Mouse (Mus musculus): ENCODE results near the gene Bpnt1. TPM values are rescaled to one million over a fixed set of nuclear protein-coding genes. Genes with fewer than 3 reads are reported as not detected.

The Bpnt1 gene
- polyA plus RNA-seq, 1 experiment from 2014 or later = 24.1 TPM

- WGBS = 81% methylated on average over 5 of the region's 5 CpGs
- Histone ChIP-seq H3K9ac (ENCODE audit: low read length) (no peak overlapping the region), H3K4me2 (ENCODE audit: low read length) (no peak overlapping the region), H3K9me3 (ENCODE audit: control insufficient read depth, low read length) (no peaks in the 10 kb centered on the region), H3K4me1 (ENCODE audit: control insufficient read depth in 2 of 2, insufficient read depth in 2 of 2, low read length in 2 of 2) (peaks cover 8 to 10% of the 10 kb centered on the region in 2 experiments), H3K27ac (replicated peaks in 1 of 2; ENCODE audit: control insufficient read depth in 1 of 2, insufficient read depth in 1 of 2, low read depth in 2 of 2, low read length in 2 of 2) (no peak overlapping the region), H3K4me3 (ENCODE audit: control insufficient read depth in 1 of 2, insufficient read depth in 1 of 2, low read depth in 1 of 2, low read length in 2 of 2) (no peak overlapping the region), H3K36me3 (ENCODE audit: control insufficient read depth, insufficient read depth, low read length) (peaks cover 3% of the 10 kb centered on the region; the same call in 1 of the 2 replicates), H3K27me3 (ENCODE audit: control insufficient read depth, insufficient read depth, low read length) (no peaks in the 10 kb centered on the region)
- ATAC-seq (ENCODE audit: insufficient number of reproducible peaks, insufficient read depth, low FRiP score, low read depth) = no peak
Observed at GRCm38 (mm10) chr1:185333651-185334050, 1.7 kb downstream of the Bpnt1 start.

- no peaks in the 10 kb centered on the region for H3K9me3 ChIP-seq (ENCODE audit: control insufficient read depth, low read length)
- no peak overlapping the region for H3K4me2 ChIP-seq (ENCODE audit: low read length)
- peaks cover 8% of the 10 kb centered on the region; the same call in 1 of the 2 replicates for H3K36me3 ChIP-seq (ENCODE audit: control insufficient read depth, insufficient read depth, low read length)
- 75% methylated on average over 4 of the region's 4 CpGs for WGBS
- H3K9ac ChIP-seq (ENCODE audit: low read length) = no peak overlapping the region
- ATAC-seq (ENCODE audit: insufficient number of reproducible peaks, insufficient read depth, low FRiP score, low read depth) = no peak
- peaks cover 8 to 10% of the 10 kb centered on the region in 2 experiments for H3K4me1 ChIP-seq (ENCODE audit: control insufficient read depth in 2 of 2, insufficient read depth in 2 of 2, low read length in 2 of 2)
- no peak overlapping the region for H3K4me3 ChIP-seq (ENCODE audit: control insufficient read depth in 1 of 2, insufficient read depth in 1 of 2, low read depth in 1 of 2, low read length in 2 of 2)
- no peaks in the 10 kb centered on the region for H3K27me3 ChIP-seq (ENCODE audit: control insufficient read depth, insufficient read depth, low read length)
- no peak overlapping the region for H3K27ac ChIP-seq (replicated peaks in 1 of 2; ENCODE audit: control insufficient read depth in 1 of 2, insufficient read depth in 1 of 2, low read depth in 2 of 2, low read length in 2 of 2)
Observed at GRCm38 (mm10) chr1:185334136-185334535, 2.2 kb downstream of the Bpnt1 start.

- no peak overlapping the region for H3K4me2 ChIP-seq (ENCODE audit: low read length)
- no peak for ATAC-seq (ENCODE audit: insufficient number of reproducible peaks, insufficient read depth, low FRiP score, low read depth)
- H3K4me3 ChIP-seq (ENCODE audit: control insufficient read depth in 1 of 2, insufficient read depth in 1 of 2, low read depth in 1 of 2, low read length in 2 of 2) = no peak overlapping the region
- WGBS = 69% methylated on average over 6 of the region's 6 CpGs
- no peak overlapping the region for H3K27ac ChIP-seq (replicated peaks in 1 of 2; ENCODE audit: control insufficient read depth in 1 of 2, insufficient read depth in 1 of 2, low read depth in 2 of 2, low read length in 2 of 2)
- peaks cover 13% of the 10 kb centered on the region; the same call in 1 of the 2 replicates for H3K36me3 ChIP-seq (ENCODE audit: control insufficient read depth, insufficient read depth, low read length)
- H3K27me3 ChIP-seq (ENCODE audit: control insufficient read depth, insufficient read depth, low read length) = no peaks in the 10 kb centered on the region
- H3K9me3 ChIP-seq (ENCODE audit: control insufficient read depth, low read length) = no peaks in the 10 kb centered on the region
- no peak overlapping the region for H3K9ac ChIP-seq (ENCODE audit: low read length)
- peaks cover 6 to 10% of the 10 kb centered on the region in 2 experiments for H3K4me1 ChIP-seq (ENCODE audit: control insufficient read depth in 2 of 2, insufficient read depth in 2 of 2, low read length in 2 of 2)
Observed at GRCm38 (mm10) chr1:185335231-185335765, 3.3 kb downstream of the Bpnt1 start.

GRCm38 (mm10) chr1:185336535-185336934 lies 4.6 kb downstream of the Bpnt1 start:
- Histone ChIP-seq H3K4me1 (ENCODE audit: control insufficient read depth in 2 of 2, insufficient read depth in 2 of 2, low read length in 2 of 2) (peaks cover 6 to 10% of the 10 kb centered on the region in 2 experiments), H3K27ac (replicated peaks in 1 of 2; ENCODE audit: control insufficient read depth in 1 of 2, insufficient read depth in 1 of 2, low read depth in 2 of 2, low read length in 2 of 2) (no peak overlapping the region), H3K36me3 (ENCODE audit: control insufficient read depth, insufficient read depth, low read length) (peaks cover 18% of the 10 kb centered on the region), H3K4me2 (ENCODE audit: low read length) (no peak overlapping the region), H3K9me3 (ENCODE audit: control insufficient read depth, low read length) (no peaks in the 10 kb centered on the region), H3K4me3 (ENCODE audit: control insufficient read depth in 1 of 2, insufficient read depth in 1 of 2, low read depth in 1 of 2, low read length in 2 of 2) (no peak overlapping the region), H3K27me3 (ENCODE audit: control insufficient read depth, insufficient read depth, low read length) (no peaks in the 10 kb centered on the region), H3K9ac (ENCODE audit: low read length) (no peak overlapping the region)
- WGBS = 17% methylated on average over 3 of the region's 3 CpGs
- ATAC-seq (ENCODE audit: insufficient number of reproducible peaks, insufficient read depth, low FRiP score, low read depth) = no peak

GRCm38 (mm10) chr1:185342441-185342840 lies 10.5 kb downstream of the Bpnt1 start:
- peaks cover 0 to 1% of the 10 kb centered on the region in 2 experiments; a peak in 1 of 4 replicates for H3K4me1 ChIP-seq (ENCODE audit: control insufficient read depth in 2 of 2, insufficient read depth in 2 of 2, low read length in 2 of 2)
- ATAC-seq (ENCODE audit: insufficient number of reproducible peaks, insufficient read depth, low FRiP score, low read depth) = no peak
- peaks cover 75% of the 10 kb centered on the region for H3K36me3 ChIP-seq (ENCODE audit: control insufficient read depth, insufficient read depth, low read length)
- H3K4me2 ChIP-seq (ENCODE audit: low read length) = no peak overlapping the region
- H3K27me3 ChIP-seq (ENCODE audit: control insufficient read depth, insufficient read depth, low read length) = no peaks in the 10 kb centered on the region
- H3K27ac ChIP-seq (replicated peaks in 1 of 2; ENCODE audit: control insufficient read depth in 1 of 2, insufficient read depth in 1 of 2, low read depth in 2 of 2, low read length in 2 of 2) = no peak overlapping the region
- no peaks in the 10 kb centered on the region for H3K9me3 ChIP-seq (ENCODE audit: control insufficient read depth, low read length)
- no peak overlapping the region for H3K4me3 ChIP-seq (ENCODE audit: control insufficient read depth in 1 of 2, insufficient read depth in 1 of 2, low read depth in 1 of 2, low read length in 2 of 2)
- 92% methylated on average over 4 of the region's 4 CpGs for WGBS
- H3K9ac ChIP-seq (ENCODE audit: low read length) = no peak overlapping the region

GRCm38 (mm10) chr1:185343422-185343821 lies 11.5 kb downstream of the Bpnt1 start:
- H3K36me3 ChIP-seq (ENCODE audit: control insufficient read depth, insufficient read depth, low read length) = peaks cover 84% of the 10 kb centered on the region
- 80% methylated on average over 8 of the region's 8 CpGs for WGBS
- no peaks in the 10 kb centered on the region for H3K4me1 ChIP-seq (ENCODE audit: control insufficient read depth in 2 of 2, insufficient read depth in 2 of 2, low read length in 2 of 2)
- H3K27ac ChIP-seq (replicated peaks in 1 of 2; ENCODE audit: control insufficient read depth in 1 of 2, insufficient read depth in 1 of 2, low read depth in 2 of 2, low read length in 2 of 2) = no peak overlapping the region
- no peaks in the 10 kb centered on the region for H3K9me3 ChIP-seq (ENCODE audit: control insufficient read depth, low read length)
- no peak overlapping the region for H3K4me2 ChIP-seq (ENCODE audit: low read length)
- no peak overlapping the region for H3K9ac ChIP-seq (ENCODE audit: low read length)
- no peak for ATAC-seq (ENCODE audit: insufficient number of reproducible peaks, insufficient read depth, low FRiP score, low read depth)
- H3K27me3 ChIP-seq (ENCODE audit: control insufficient read depth, insufficient read depth, low read length) = no peaks in the 10 kb centered on the region
- no peak overlapping the region for H3K4me3 ChIP-seq (ENCODE audit: control insufficient read depth in 1 of 2, insufficient read depth in 1 of 2, low read depth in 1 of 2, low read length in 2 of 2)

- no peak for ATAC-seq (ENCODE audit: insufficient number of reproducible peaks, insufficient read depth, low FRiP score, low read depth)
- WGBS = 73% methylated on average over 10 of the region's 10 CpGs
- Histone ChIP-seq H3K27ac (replicated peaks in 1 of 2; ENCODE audit: control insufficient read depth in 1 of 2, insufficient read depth in 1 of 2, low read depth in 2 of 2, low read length in 2 of 2) (no peak overlapping the region), H3K4me2 (ENCODE audit: low read length) (no peak overlapping the region), H3K9ac (ENCODE audit: low read length) (no peak overlapping the region), H3K27me3 (ENCODE audit: control insufficient read depth, insufficient read depth, low read length) (no peaks in the 10 kb centered on the region), H3K4me3 (ENCODE audit: control insufficient read depth in 1 of 2, insufficient read depth in 1 of 2, low read depth in 1 of 2, low read length in 2 of 2) (no peak overlapping the region), H3K9me3 (ENCODE audit: control insufficient read depth, low read length) (no peaks in the 10 kb centered on the region), H3K36me3 (ENCODE audit: control insufficient read depth, insufficient read depth, low read length) (peaks cover 98% of the 10 kb centered on the region), H3K4me1 (ENCODE audit: control insufficient read depth in 2 of 2, insufficient read depth in 2 of 2, low read length in 2 of 2) (no peaks in the 10 kb centered on the region)
Observed at GRCm38 (mm10) chr1:185346188-185346587, 14.2 kb downstream of the Bpnt1 start.

GRCm38 (mm10) chr1:185349741-185350140 lies 17.8 kb downstream of the Bpnt1 start:
- Histone ChIP-seq H3K9me3 (ENCODE audit: control insufficient read depth, low read length) (no peaks in the 10 kb centered on the region), H3K4me2 (ENCODE audit: low read length) (no peak overlapping the region), H3K4me1 (ENCODE audit: control insufficient read depth in 2 of 2, insufficient read depth in 2 of 2, low read length in 2 of 2) (no peaks in the 10 kb centered on the region), H3K27me3 (ENCODE audit: control insufficient read depth, insufficient read depth, low read length) (no peaks in the 10 kb centered on the region), H3K4me3 (ENCODE audit: control insufficient read depth in 1 of 2, insufficient read depth in 1 of 2, low read depth in 1 of 2, low read length in 2 of 2) (no peak overlapping the region), H3K9ac (ENCODE audit: low read length) (no peak overlapping the region), H3K36me3 (ENCODE audit: control insufficient read depth, insufficient read depth, low read length) (peaks cover 87% of the 10 kb centered on the region), H3K27ac (replicated peaks in 1 of 2; ENCODE audit: control insufficient read depth in 1 of 2, insufficient read depth in 1 of 2, low read depth in 2 of 2, low read length in 2 of 2) (no peak overlapping the region)
- no peak for ATAC-seq (ENCODE audit: insufficient number of reproducible peaks, insufficient read depth, low FRiP score, low read depth)
- 92% methylated on average over 14 of the region's 14 CpGs for WGBS
